Mouse (Mus musculus): ENCODE data around the gene Gtf3c1.

Gene Gtf3c1

GRCm38 (mm10) chr7:125625219-125625618, 82.4 kb downstream of the Gtf3c1 start:
- H3K36me3 ChIP-seq (ENCODE audit: insufficient read depth, low read length), result no peaks in the 10 kb centered on the region
- H3K27me3 ChIP-seq (ENCODE audit: insufficient read depth, low read length), result 0 out of 2 replicates have a peak, but pooled peaks cover 6% of the 10 kb centered on the region
- no peak for TF ChIP-seq POU5F1 (IDR thresholded peaks at IDR 0.05; ENCODE audit: borderline replicate concordance, low read length)
- no peak for TF ChIP-seq NANOG (IDR thresholded peaks at IDR 0.05; ENCODE audit: borderline replicate concordance, low read length)
- TF ChIP-seq CTCF (conservative IDR thresholded peaks at IDR 0.05; ENCODE audit: low read length), result no peak
- H3K9me3 ChIP-seq (ENCODE audit: low read length), result no peaks in the 10 kb centered on the region
- H3K4me1 ChIP-seq (replicated peaks; ENCODE audit: low read depth, low read length), result no peaks in the 10 kb centered on the region
- H3K4me3 ChIP-seq (replicated peaks; ENCODE audit: low read length), result no peak overlapping the region

GRCm38 (mm10) chr7:125622741-125623685, 84.6 kb downstream of the Gtf3c1 start:
- TF ChIP-seq NANOG (IDR thresholded peaks at IDR 0.05; ENCODE audit: borderline replicate concordance, low read length) (no peak), CTCF (conservative IDR thresholded peaks at IDR 0.05; ENCODE audit: low read length) (no peak), POU5F1 (IDR thresholded peaks at IDR 0.05; ENCODE audit: borderline replicate concordance, low read length) (no peak)
- 0 out of 2 replicates have a peak, but pooled peaks cover 4% of the 10 kb centered on the region for H3K27me3 ChIP-seq (ENCODE audit: insufficient read depth, low read length)

GRCm38 (mm10) chr7:125620077-125620476, 87.5 kb downstream of the Gtf3c1 start:
- Histone ChIP-seq H3K36me3 (ENCODE audit: insufficient read depth, low read length) (no peaks in the 10 kb centered on the region), H3K9me3 (ENCODE audit: low read length) (no peaks in the 10 kb centered on the region), H3K27me3 (ENCODE audit: insufficient read depth, low read length) (0 out of 2 replicates have a peak, but pooled peaks cover 4% of the 10 kb centered on the region), H3K4me1 (replicated peaks; ENCODE audit: low read depth, low read length) (no peaks in the 10 kb centered on the region), H3K4me3 (replicated peaks; ENCODE audit: low read length) (no peak overlapping the region)
- TF ChIP-seq CTCF (conservative IDR thresholded peaks at IDR 0.05; ENCODE audit: low read length), result no peak
- TF ChIP-seq NANOG (IDR thresholded peaks at IDR 0.05; ENCODE audit: borderline replicate concordance, low read length), result no peak
- TF ChIP-seq POU5F1 (IDR thresholded peaks at IDR 0.05; ENCODE audit: borderline replicate concordance, low read length), result no peak

More at GRCm38 (mm10) chr7:125622741-125623685, 84.6 kb downstream of the Gtf3c1 start:
- Histone ChIP-seq H3K4me1 (replicated peaks; ENCODE audit: low read depth, low read length) (no peaks in the 10 kb centered on the region), H3K36me3 (ENCODE audit: insufficient read depth, low read length) (no peaks in the 10 kb centered on the region), H3K9me3 (ENCODE audit: low read length) (no peaks in the 10 kb centered on the region), H3K4me3 (replicated peaks; ENCODE audit: low read length) (no peak overlapping the region)

DNA sequence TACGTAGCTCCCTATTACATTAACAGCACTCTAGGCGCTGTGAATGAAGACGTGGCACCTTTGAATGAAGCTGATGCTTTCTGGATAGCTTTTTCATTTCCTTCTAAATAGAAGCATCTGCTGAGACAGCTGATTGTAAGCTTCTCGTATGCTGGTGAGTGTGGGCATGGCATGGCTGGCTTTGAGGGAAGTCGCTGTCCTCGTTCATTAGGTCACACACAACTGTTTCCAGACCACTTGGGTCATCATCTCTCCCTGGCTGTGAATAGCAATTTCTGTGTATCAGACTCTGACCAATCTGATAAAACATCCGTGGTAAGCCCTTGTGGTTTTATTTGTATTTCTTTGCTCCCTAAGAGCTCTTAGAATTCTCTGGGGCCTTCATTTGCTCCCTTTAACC, 89.6 kb downstream of the Gtf3c1 start:
- no peak for TF ChIP-seq NANOG (IDR thresholded peaks at IDR 0.05; ENCODE audit: borderline replicate concordance, low read length)
- no peak for TF ChIP-seq POU5F1 (IDR thresholded peaks at IDR 0.05; ENCODE audit: borderline replicate concordance, low read length)
- no peak for TF ChIP-seq CTCF (conservative IDR thresholded peaks at IDR 0.05; ENCODE audit: low read length)
- Histone ChIP-seq H3K27me3 (ENCODE audit: insufficient read depth, low read length) (0 out of 2 replicates have a peak, but pooled peaks cover 4% of the 10 kb centered on the region), H3K4me1 (replicated peaks; ENCODE audit: low read depth, low read length) (no peaks in the 10 kb centered on the region), H3K36me3 (ENCODE audit: insufficient read depth, low read length) (no peaks in the 10 kb centered on the region), H3K9me3 (ENCODE audit: low read length) (no peaks in the 10 kb centered on the region), H3K4me3 (replicated peaks; ENCODE audit: low read length) (no peak overlapping the region)

- no peak for TF ChIP-seq CTCF (conservative IDR thresholded peaks at IDR 0.05; ENCODE audit: low read length)
- no peak for TF ChIP-seq POU5F1 (IDR thresholded peaks at IDR 0.05; ENCODE audit: borderline replicate concordance, low read length)
- no peak for TF ChIP-seq NANOG (IDR thresholded peaks at IDR 0.05; ENCODE audit: borderline replicate concordance, low read length)
- no peaks in the 10 kb centered on the region for H3K27me3 ChIP-seq (ENCODE audit: insufficient read depth, low read length)
- H3K9me3 ChIP-seq (ENCODE audit: low read length), result no peaks in the 10 kb centered on the region
- no peaks in the 10 kb centered on the region for H3K4me1 ChIP-seq (replicated peaks; ENCODE audit: low read depth, low read length)
- no peaks in the 10 kb centered on the region for H3K36me3 ChIP-seq (ENCODE audit: insufficient read depth, low read length)
- no peak overlapping the region for H3K4me3 ChIP-seq (replicated peaks; ENCODE audit: low read length)
Measured at GRCm38 (mm10) chr7:125615453-125615852, 92.1 kb downstream of the Gtf3c1 start.

- no peaks in the 10 kb centered on the region for H3K9me3 ChIP-seq (ENCODE audit: low read length)
- H3K27me3 ChIP-seq (ENCODE audit: insufficient read depth, low read length), result no peaks in the 10 kb centered on the region
- TF ChIP-seq CTCF (conservative IDR thresholded peaks at IDR 0.05; ENCODE audit: low read length) (no peak), POU5F1 (IDR thresholded peaks at IDR 0.05; ENCODE audit: borderline replicate concordance, low read length) (no peak), NANOG (IDR thresholded peaks at IDR 0.05; ENCODE audit: borderline replicate concordance, low read length) (no peak)
- no peaks in the 10 kb centered on the region for H3K4me1 ChIP-seq (replicated peaks; ENCODE audit: low read depth, low read length)
- H3K36me3 ChIP-seq (ENCODE audit: insufficient read depth, low read length), result no peaks in the 10 kb centered on the region
- no peak overlapping the region for H3K4me3 ChIP-seq (replicated peaks; ENCODE audit: low read length)
Measured at GRCm38 (mm10) chr7:125613579-125613978, 94.0 kb downstream of the Gtf3c1 start.

GRCm38 (mm10) chr7:125608183-125608688, 99.3 kb downstream of the Gtf3c1 start:
- H3K4me3 ChIP-seq (replicated peaks; ENCODE audit: low read length), result no peak overlapping the region
- H3K27me3 ChIP-seq (ENCODE audit: insufficient read depth, low read length), result peaks cover 8% of the 10 kb centered on the region
- no peak for TF ChIP-seq NANOG (IDR thresholded peaks at IDR 0.05; ENCODE audit: borderline replicate concordance, low read length)
- no peak for TF ChIP-seq POU5F1 (IDR thresholded peaks at IDR 0.05; ENCODE audit: borderline replicate concordance, low read length)
- TF ChIP-seq CTCF (conservative IDR thresholded peaks at IDR 0.05; ENCODE audit: low read length), result no peak
- peaks cover 7% of the 10 kb centered on the region; the same call in 1 of the 2 replicates for H3K9me3 ChIP-seq (ENCODE audit: low read length)
- H3K4me1 ChIP-seq (replicated peaks; ENCODE audit: low read depth, low read length), result no peaks in the 10 kb centered on the region
- H3K36me3 ChIP-seq (ENCODE audit: insufficient read depth, low read length), result no peaks in the 10 kb centered on the region

- Histone ChIP-seq H3K9me3 (ENCODE audit: low read length) (peaks cover 7% of the 10 kb centered on the region; the same call in 1 of the 2 replicates), H3K27me3 (ENCODE audit: insufficient read depth, low read length) (peaks cover 8% of the 10 kb centered on the region), H3K36me3 (ENCODE audit: insufficient read depth, low read length) (no peaks in the 10 kb centered on the region), H3K4me3 (replicated peaks; ENCODE audit: low read length) (no peak overlapping the region), H3K4me1 (replicated peaks; ENCODE audit: low read depth, low read length) (no peaks in the 10 kb centered on the region)
- no peak for TF ChIP-seq NANOG (IDR thresholded peaks at IDR 0.05; ENCODE audit: borderline replicate concordance, low read length)
- TF ChIP-seq CTCF (conservative IDR thresholded peaks at IDR 0.05; ENCODE audit: low read length), result no peak
- no peak for TF ChIP-seq POU5F1 (IDR thresholded peaks at IDR 0.05; ENCODE audit: borderline replicate concordance, low read length)
Measured at GRCm38 (mm10) chr7:125607384-125608182, 100.0 kb downstream of the Gtf3c1 start.
